Mouse (Mus musculus): ENCODE measurements around the gene Clec4f.
A peak's percentile ranks its signal among the peaks of the same experiment; 100 is the strongest.

GRCm38 (mm10) chr6:83693835-83694234 is 37.8 kb upstream of the Clec4f start:
- TF ChIP-seq EP300 (IDR thresholded peaks at IDR 0.05; ENCODE audit: insufficient read depth, low read depth, low read length) (no peak), CTCF (IDR thresholded peaks at IDR 0.05) (peak; percentile 89)
